Mouse (Mus musculus): Measurements from ENCODE around the gene Rpl24. TPM values are rescaled to one million over a fixed set of nuclear protein-coding genes. Genes with fewer than 3 reads are reported as not detected.

Gene Rpl24
- 882 and 886 TPM in 2 replicates for polyA plus RNA-seq (2014; fragmentation: Nextera tagmentation; extraction: Ambion mirVana)

GRCm38 (mm10) chr16:55966212-55966871 lies at the start of gene Rpl24:
Rpl24 (plus strand) TSS chr16:55966275.
- H3K27me3 ChIP-seq (replicated peaks; ENCODE audit: control insufficient read depth, insufficient read depth, low read length), result no peaks in the 10 kb centered on the region
- peak; percentile 94 for ATAC-seq (replicated peaks; ENCODE audit: low FRiP score, low TSS enrichment, low read depth)
- WGBS, result 0% methylated on average over 42 of the region's 42 CpGs

GRCm38 (mm10) chr16:55922079-55922478 lies 44.0 kb upstream of the Rpl24 start:
- no peaks in the 10 kb centered on the region for H3K27me3 ChIP-seq (replicated peaks; ENCODE audit: control insufficient read depth, insufficient read depth, low read length)
- no peaks in the 10 kb centered on the region for H3K9me3 ChIP-seq (ENCODE audit: control insufficient read depth, low read length)
- 88% methylated on average over 10 of the region's 10 CpGs for WGBS
- no peak overlapping the region for H3K27ac ChIP-seq (ENCODE audit: low read depth)
- H3K4me3 ChIP-seq (ENCODE audit: low read depth, low read length), result no peak overlapping the region
- ATAC-seq (replicated peaks; ENCODE audit: low FRiP score, low TSS enrichment, low read depth), result no peak
- no peak overlapping the region for H3K4me2 ChIP-seq (ENCODE audit: low read length)
- DNase-seq (ENCODE audit: low spot score), result no peak
- H3K36me3 ChIP-seq (ENCODE audit: control insufficient read depth, insufficient read depth, low read length), result peaks cover 43% of the 10 kb centered on the region
- H3K9ac ChIP-seq (ENCODE audit: low read length), result no peak overlapping the region
- no peaks in the 10 kb centered on the region for H3K4me1 ChIP-seq (replicated peaks; ENCODE audit: control insufficient read depth, insufficient read depth, low read length)

More at GRCm38 (mm10) chr16:55966212-55966871, at the start of gene Rpl24:
- peak within 1 kb of the TSS; percentile 89 for H3K27ac ChIP-seq (ENCODE audit: low read depth)
- peak; percentile 99 for DNase-seq (ENCODE audit: low spot score)
- no peaks in the 10 kb centered on the region for H3K9me3 ChIP-seq (ENCODE audit: control insufficient read depth, low read length)
- peaks cover 33% of the 10 kb centered on the region for H3K36me3 ChIP-seq (ENCODE audit: control insufficient read depth, insufficient read depth, low read length)
- peaks cover 8% of the 10 kb centered on the region; the same call in 1 of the 2 replicates for H3K4me1 ChIP-seq (replicated peaks; ENCODE audit: control insufficient read depth, insufficient read depth, low read length)
- H3K4me2 ChIP-seq (ENCODE audit: low read length), result peak within 1 kb of the TSS; percentile 75
- H3K9ac ChIP-seq (ENCODE audit: low read length), result peak within 1 kb of the TSS; percentile 98
- H3K4me3 ChIP-seq (ENCODE audit: low read depth, low read length), result peak within 1 kb of the TSS; percentile 80

- 91% methylated on average over 4 of the region's 4 CpGs for WGBS
- peaks cover 32% of the 10 kb centered on the region for H3K36me3 ChIP-seq (ENCODE audit: control insufficient read depth, insufficient read depth, low read length)
Measured at GRCm38 (mm10) chr16:55924010-55924409, 42.1 kb upstream of the Rpl24 start.

GRCm38 (mm10) chr16:55933681-55934343 lies 32.3 kb upstream of the Rpl24 start:
- peak overlapping the region; percentile 65 for H3K9ac ChIP-seq (ENCODE audit: low read length)
- H3K27me3 ChIP-seq (replicated peaks; ENCODE audit: control insufficient read depth, insufficient read depth, low read length), result no peaks in the 10 kb centered on the region
- H3K9me3 ChIP-seq (ENCODE audit: control insufficient read depth, low read length), result no peaks in the 10 kb centered on the region
- 0 out of 2 replicates have a peak, but pooled peaks cover 3% of the 10 kb centered on the region for H3K4me1 ChIP-seq (replicated peaks; ENCODE audit: control insufficient read depth, insufficient read depth, low read length)
- H3K36me3 ChIP-seq (ENCODE audit: control insufficient read depth, insufficient read depth, low read length), result 0 out of 2 replicates have a peak, but pooled peaks cover 6% of the 10 kb centered on the region
- H3K27ac ChIP-seq (ENCODE audit: low read depth), result peak overlapping the region; percentile 23; the same call in 1 of the 2 replicates
- whole genome bisulfite sequencing, result under 1% methylated on average over 32 of the region's 32 CpGs
- H3K4me3 ChIP-seq (ENCODE audit: low read depth, low read length), result peak overlapping the region; percentile 83
- peak; percentile 85 for DNase-seq (ENCODE audit: low spot score)
- peak; percentile 59 for ATAC-seq (replicated peaks; ENCODE audit: low FRiP score, low TSS enrichment, low read depth)
- H3K4me2 ChIP-seq (ENCODE audit: low read length), result peak overlapping the region; percentile 82

More at GRCm38 (mm10) chr16:55924010-55924409, 42.1 kb upstream of the Rpl24 start:
- no peak overlapping the region for H3K4me3 ChIP-seq (ENCODE audit: low read depth, low read length)
- H3K4me2 ChIP-seq (ENCODE audit: low read length), result no peak overlapping the region
- no peaks in the 10 kb centered on the region for H3K9me3 ChIP-seq (ENCODE audit: control insufficient read depth, low read length)
- DNase-seq (ENCODE audit: low spot score) (no peak), ATAC-seq (replicated peaks; ENCODE audit: low FRiP score, low TSS enrichment, low read depth) (no peak)
- H3K4me1 ChIP-seq (replicated peaks; ENCODE audit: control insufficient read depth, insufficient read depth, low read length), result no peaks in the 10 kb centered on the region
- H3K27ac ChIP-seq (ENCODE audit: low read depth), result no peak overlapping the region
- H3K9ac ChIP-seq (ENCODE audit: low read length), result no peak overlapping the region
- H3K27me3 ChIP-seq (replicated peaks; ENCODE audit: control insufficient read depth, insufficient read depth, low read length), result no peaks in the 10 kb centered on the region

GRCm38 (mm10) chr16:55934453-55935037 lies 31.5 kb upstream of the Rpl24 start, which contains the start of gene Cep97:
Cep97 (minus strand) TSS chr16:55934855.
- peak within 1 kb of the TSS; percentile 82 for H3K4me2 ChIP-seq (ENCODE audit: low read length)
- no peaks in the 10 kb centered on the region for H3K27me3 ChIP-seq (replicated peaks; ENCODE audit: control insufficient read depth, insufficient read depth, low read length)
- ATAC-seq (replicated peaks; ENCODE audit: low FRiP score, low TSS enrichment, low read depth) (peak; percentile 97), DNase-seq (ENCODE audit: low spot score) (peak; percentile 96)
- 0 out of 2 replicates have a peak, but pooled peaks cover 3% of the 10 kb centered on the region for H3K4me1 ChIP-seq (replicated peaks; ENCODE audit: control insufficient read depth, insufficient read depth, low read length)
- no peaks in the 10 kb centered on the region for H3K9me3 ChIP-seq (ENCODE audit: control insufficient read depth, low read length)
- 0% methylated on average over 24 of the region's 24 CpGs for WGBS
- peak within 1 kb of the TSS; percentile 65 for H3K9ac ChIP-seq (ENCODE audit: low read length)
- peak within 1 kb of the TSS; percentile 83 for H3K4me3 ChIP-seq (ENCODE audit: low read depth, low read length)
- H3K27ac ChIP-seq (ENCODE audit: low read depth), result peak within 1 kb of the TSS; percentile 23; the same call in 1 of the 2 replicates
- 0 out of 2 replicates have a peak, but pooled peaks cover under 1% of the 10 kb centered on the region for H3K36me3 ChIP-seq (ENCODE audit: control insufficient read depth, insufficient read depth, low read length)

GRCm38 (mm10) chr16:55938761-55939160 lies 27.3 kb upstream of the Rpl24 start:
- Histone ChIP-seq H3K4me1 (replicated peaks; ENCODE audit: control insufficient read depth, insufficient read depth, low read length) (no peaks in the 10 kb centered on the region), H3K27ac (ENCODE audit: low read depth) (no peak overlapping the region), H3K36me3 (ENCODE audit: control insufficient read depth, insufficient read depth, low read length) (no peaks in the 10 kb centered on the region), H3K27me3 (replicated peaks; ENCODE audit: control insufficient read depth, insufficient read depth, low read length) (no peaks in the 10 kb centered on the region), H3K4me2 (ENCODE audit: low read length) (no peak overlapping the region), H3K9me3 (ENCODE audit: control insufficient read depth, low read length) (no peaks in the 10 kb centered on the region), H3K9ac (ENCODE audit: low read length) (no peak overlapping the region), H3K4me3 (ENCODE audit: low read depth, low read length) (no peak overlapping the region)
- WGBS, result 82% methylated on average over 4 of the region's 4 CpGs
- no peak for ATAC-seq (replicated peaks; ENCODE audit: low FRiP score, low TSS enrichment, low read depth)
- no peak for DNase-seq (ENCODE audit: low spot score)

- Histone ChIP-seq H3K36me3 (ENCODE audit: control insufficient read depth, insufficient read depth, low read length) (no peaks in the 10 kb centered on the region), H3K4me3 (ENCODE audit: low read depth, low read length) (no peak overlapping the region), H3K4me1 (replicated peaks; ENCODE audit: control insufficient read depth, insufficient read depth, low read length) (no peaks in the 10 kb centered on the region), H3K4me2 (ENCODE audit: low read length) (no peak overlapping the region), H3K27ac (ENCODE audit: low read depth) (no peak overlapping the region), H3K9me3 (ENCODE audit: control insufficient read depth, low read length) (no peaks in the 10 kb centered on the region), H3K27me3 (replicated peaks; ENCODE audit: control insufficient read depth, insufficient read depth, low read length) (no peaks in the 10 kb centered on the region), H3K9ac (ENCODE audit: low read length) (no peak overlapping the region)
- ATAC-seq (replicated peaks; ENCODE audit: low FRiP score, low TSS enrichment, low read depth) (no peak), DNase-seq (ENCODE audit: low spot score) (no peak)
- 92% methylated on average over 6 of the region's 6 CpGs for WGBS
Measured at GRCm38 (mm10) chr16:55939703-55940102, 26.4 kb upstream of the Rpl24 start.

GRCm38 (mm10) chr16:55940781-55941180 lies 25.3 kb upstream of the Rpl24 start:
- Histone ChIP-seq H3K4me1 (replicated peaks; ENCODE audit: control insufficient read depth, insufficient read depth, low read length) (no peaks in the 10 kb centered on the region), H3K4me2 (ENCODE audit: low read length) (no peak overlapping the region), H3K27me3 (replicated peaks; ENCODE audit: control insufficient read depth, insufficient read depth, low read length) (no peaks in the 10 kb centered on the region), H3K27ac (ENCODE audit: low read depth) (no peak overlapping the region), H3K9me3 (ENCODE audit: control insufficient read depth, low read length) (no peaks in the 10 kb centered on the region), H3K4me3 (ENCODE audit: low read depth, low read length) (no peak overlapping the region), H3K36me3 (ENCODE audit: control insufficient read depth, insufficient read depth, low read length) (no peaks in the 10 kb centered on the region), H3K9ac (ENCODE audit: low read length) (no peak overlapping the region)
- WGBS, result 92% methylated on average over 4 of the region's 4 CpGs
- DNase-seq (ENCODE audit: low spot score), result no peak
- ATAC-seq (replicated peaks; ENCODE audit: low FRiP score, low TSS enrichment, low read depth), result no peak

Data from intestine, embryonic 14.5 days (tissue).